Mouse (Mus musculus) c-Kit-negative CD71-positive TER-119-positive erythroid progenitor cells, embryonic 14.5 days (primary cell): ENCODE data around the gene Avil.

Source experiments
- DNase-seq: peaks from one replicate; pipeline ENCODE4 v3.0.0-alpha.2; 2013; ENCODE audit warnings: low read depth, low spot score

The Avil gene

GRCm38 (mm10) chr10:126980933-126981530, 19.5 kb upstream of the Avil start:
- no peak for DNase-seq

- no peak for DNase-seq
Observed at GRCm38 (mm10) chr10:126981746-126982145, 18.8 kb upstream of the Avil start.

- no peak for DNase-seq
Observed at GRCm38 (mm10) chr10:126983193-126983725, 17.2 kb upstream of the Avil start.

GRCm38 (mm10) chr10:126984189-126985004, 16.1 kb upstream of the Avil start:
- no peak for DNase-seq

GRCm38 (mm10) chr10:126985127-126985526, 15.4 kb upstream of the Avil start:
- DNase-seq, result no peak

- DNase-seq, result no peak
Observed at GRCm38 (mm10) chr10:126985579-126985978, 14.9 kb upstream of the Avil start.

- no peak for DNase-seq
Observed at GRCm38 (mm10) chr10:126986541-126986961, 14.0 kb upstream of the Avil start.

- DNase-seq, result no peak
Observed at GRCm38 (mm10) chr10:126987183-126988118, 13.1 kb upstream of the Avil start.

- no peak for DNase-seq
Observed at GRCm38 (mm10) chr10:126988513-126989165, 11.9 kb upstream of the Avil start.

- DNase-seq, result peak; percentile 44
Observed at GRCm38 (mm10) chr10:126990313-126991056, 10.0 kb upstream of the Avil start.

GRCm38 (mm10) chr10:126991676-126992075, 8.8 kb upstream of the Avil start:
- DNase-seq, result no peak

GRCm38 (mm10) chr10:126993621-126994020, 6.9 kb upstream of the Avil start:
- DNase-seq, result no peak

GRCm38 (mm10) chr10:126997340-126998113, 3.0 kb upstream of the Avil start:
- no peak for DNase-seq

GRCm38 (mm10) chr10:127001297-127001696, 788 bp downstream of the Avil start:
- DNase-seq, result no peak

- no peak for DNase-seq
Observed at GRCm38 (mm10) chr10:127002056-127002455, 1.5 kb downstream of the Avil start.

GRCm38 (mm10) chr10:127002765-127003164, 2.3 kb downstream of the Avil start:
- no peak for DNase-seq

- DNase-seq, result no peak
Observed at GRCm38 (mm10) chr10:127003334-127003733, 2.8 kb downstream of the Avil start.

- DNase-seq, result no peak
Observed at GRCm38 (mm10) chr10:127003806-127004205, 3.3 kb downstream of the Avil start.

GRCm38 (mm10) chr10:127016488-127016887, 16.0 kb downstream of the Avil start:
- no peak for DNase-seq

GRCm38 (mm10) chr10:127017071-127017470, 16.6 kb downstream of the Avil start:
- DNase-seq, result no peak
